Mouse (Mus musculus): ENCODE measurements around the gene Mrpl50.

Gene Mrpl50

GRCm38 (mm10) chr4:49520572-49521340 lies at the start of gene Mrpl50, which contains the start of gene Zfp189:
Gene Mrpl50, minus strand, starts transcription at chr4:49521093.
Gene Zfp189, plus strand, starts transcription at chr4:49521176.
- peak; percentile 69 to 83 for DNase-seq (ENCODE audit: low read depth in 1 of 2, low spot score in 2 of 2)

- peak in 1 of 2 experiments; percentile 13 for DNase-seq (ENCODE audit: low read depth in 1 of 2, low spot score in 2 of 2)
Observed at GRCm38 (mm10) chr4:49567613-49568012, 46.7 kb upstream of the Mrpl50 start.

DNA sequence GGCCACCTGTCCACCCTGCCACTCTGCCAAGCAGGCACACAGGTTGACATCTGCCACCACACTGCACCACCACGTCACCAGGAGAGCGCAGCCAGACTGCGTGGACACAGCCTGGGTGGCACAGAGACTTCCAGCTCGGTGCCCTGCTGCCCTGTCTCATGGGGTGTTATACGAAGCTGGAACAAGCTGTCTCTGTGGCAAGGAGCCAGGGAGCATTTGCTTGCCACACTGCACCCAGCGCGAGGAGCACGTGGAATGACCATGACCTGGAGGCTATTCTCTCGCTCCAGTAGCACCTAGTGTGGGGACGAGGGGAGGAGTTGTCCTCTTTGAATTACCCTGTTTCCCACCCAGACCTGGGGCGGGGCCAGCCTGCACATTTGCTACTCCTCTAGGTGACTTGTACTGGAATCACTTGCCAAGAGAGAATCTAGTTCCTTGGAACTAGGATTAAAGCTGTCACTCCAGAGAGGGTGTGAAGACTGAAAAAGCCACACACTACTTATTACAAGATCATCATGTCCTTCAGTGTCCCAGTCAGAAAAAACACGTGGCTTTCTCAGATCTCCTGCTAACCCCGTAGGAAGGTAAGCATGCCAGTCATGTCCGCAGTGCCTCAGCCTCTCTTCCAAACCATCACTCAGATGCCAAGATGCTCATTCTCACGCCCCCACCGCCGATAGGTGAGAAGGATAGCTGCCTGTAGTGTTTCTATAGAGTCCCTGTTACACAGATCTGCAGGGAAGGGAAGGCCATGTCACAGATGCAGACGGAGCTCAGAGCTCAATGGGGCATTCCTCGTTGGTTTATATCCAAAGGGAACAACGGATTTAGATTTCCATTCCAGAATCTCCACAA lies 39.3 kb upstream of the Mrpl50 start:
- DNase-seq (ENCODE audit: low read depth in 1 of 2, low spot score in 2 of 2) = no peak

GRCm38 (mm10) chr4:49558181-49558580 lies 37.3 kb upstream of the Mrpl50 start:
- DNase-seq (ENCODE audit: low read depth in 1 of 2, low spot score in 2 of 2) = no peak

GRCm38 (mm10) chr4:49557375-49557774 lies 36.5 kb upstream of the Mrpl50 start:
- DNase-seq (ENCODE audit: low read depth in 1 of 2, low spot score in 2 of 2) = no peak

DNA sequence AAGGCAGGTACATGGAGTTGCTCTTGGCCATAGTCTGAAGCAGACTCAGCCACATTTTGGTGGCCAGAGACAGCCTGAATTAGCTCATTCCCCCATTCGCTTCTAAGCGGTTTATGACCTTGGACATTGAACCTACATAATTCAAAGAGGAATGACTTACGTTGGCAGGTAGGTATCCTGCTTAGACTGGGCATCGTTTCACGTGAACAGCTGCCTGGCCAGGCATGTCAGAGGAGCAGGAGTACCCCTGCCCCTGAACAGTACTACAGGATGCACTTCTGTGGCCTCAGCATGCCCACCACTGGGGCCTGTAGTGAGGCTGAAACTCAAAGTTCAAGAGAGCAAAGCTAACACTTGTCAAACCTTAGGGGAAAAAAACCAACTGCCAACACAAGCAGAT lies 32.5 kb upstream of the Mrpl50 start:
- DNase-seq (ENCODE audit: low read depth in 1 of 2, low spot score in 2 of 2) = no peak

DNA sequence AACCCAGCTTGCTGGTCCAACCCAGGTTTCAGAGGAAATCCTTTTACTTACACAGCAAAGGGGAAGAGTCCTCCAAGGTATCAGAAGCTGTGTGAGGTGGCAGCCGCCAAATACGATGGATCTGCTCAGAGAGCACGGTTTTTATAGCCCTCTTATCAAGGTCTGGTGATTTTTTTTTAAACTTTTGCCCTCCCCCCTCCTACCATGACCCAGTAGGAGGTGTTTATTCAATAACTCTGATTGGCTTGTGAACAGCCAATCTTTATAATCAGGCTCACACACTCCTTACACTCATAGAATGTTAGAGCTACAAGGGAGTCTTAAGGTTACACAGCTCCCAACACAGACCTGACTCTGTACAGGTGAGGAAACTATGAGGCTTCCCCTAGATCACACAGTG lies 28.5 kb upstream of the Mrpl50 start, which contains the start of gene Aldob:
Gene Aldob, minus strand, starts transcription at position 164 of the 400 bp plus-strand sequence.
- no peak for DNase-seq (ENCODE audit: low read depth in 1 of 2, low spot score in 2 of 2)

DNA sequence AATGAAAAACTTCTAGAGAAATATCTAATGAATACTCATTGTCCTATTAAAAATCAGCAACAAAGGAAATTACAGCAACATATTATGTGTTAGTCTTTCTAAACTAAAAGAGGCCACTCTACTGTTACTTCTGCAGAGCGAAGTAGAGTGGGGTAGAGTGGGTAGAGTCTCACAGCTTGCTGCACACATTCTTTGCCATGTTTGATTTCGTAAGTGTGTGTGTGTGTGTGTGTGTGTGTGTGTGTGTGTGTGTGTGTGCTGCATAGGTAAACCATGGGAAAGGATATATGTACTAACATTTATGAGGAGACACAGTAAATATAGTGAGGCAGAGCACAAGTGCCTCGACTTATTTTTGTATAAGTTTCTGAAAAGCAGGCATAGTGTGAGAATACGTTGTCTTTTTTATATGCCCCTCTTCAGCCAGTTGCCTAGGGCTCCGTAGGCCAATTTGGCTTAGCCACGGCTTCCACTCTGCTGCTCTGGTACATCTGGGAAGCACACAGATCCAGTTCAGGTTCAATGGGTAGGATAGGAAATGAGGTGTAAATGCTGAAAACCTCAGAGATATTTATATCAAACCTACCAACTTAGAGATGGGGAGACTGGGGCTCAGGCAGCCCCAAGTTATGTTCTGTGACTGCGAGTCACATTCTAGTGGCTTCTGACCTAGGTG lies 26.8 kb upstream of the Mrpl50 start:
- DNase-seq (ENCODE audit: low read depth in 1 of 2, low spot score in 2 of 2) = no peak

DNA sequence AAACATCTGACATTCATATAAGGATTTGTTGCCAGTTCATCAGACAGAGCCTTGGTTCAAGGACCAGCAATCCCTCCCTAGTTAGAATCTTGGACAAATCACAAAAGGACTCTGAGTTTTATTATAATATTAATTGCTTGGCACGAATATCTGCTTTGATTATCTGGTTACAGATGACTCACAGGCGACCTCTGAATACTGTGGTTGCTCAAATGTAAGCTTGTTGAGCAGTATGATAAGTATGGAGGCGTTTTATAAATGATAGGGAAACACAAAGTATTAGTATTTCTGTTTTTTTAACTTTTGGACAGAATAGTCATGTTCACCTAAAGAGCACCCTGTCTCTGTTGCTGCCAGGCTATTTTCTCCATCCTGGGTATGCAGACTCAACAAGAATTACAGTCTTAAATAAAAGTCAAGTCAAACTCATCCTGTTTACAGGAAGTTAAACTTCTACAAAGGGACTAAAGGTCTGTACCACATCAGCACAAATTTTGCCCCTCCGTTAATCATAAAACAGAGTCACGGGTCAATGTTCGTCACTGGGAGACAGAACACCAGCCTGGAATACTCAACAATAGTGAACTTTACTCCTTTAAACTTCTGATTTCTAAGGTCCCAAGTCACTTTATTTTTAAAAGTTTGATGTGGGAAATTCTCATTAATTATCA lies 26.1 kb upstream of the Mrpl50 start:
- DNase-seq (ENCODE audit: low read depth in 1 of 2, low spot score in 2 of 2) = no peak

- no peak for DNase-seq (ENCODE audit: low read depth in 1 of 2, low spot score in 2 of 2)
Observed at GRCm38 (mm10) chr4:49546026-49546425, 25.1 kb upstream of the Mrpl50 start.

DNA sequence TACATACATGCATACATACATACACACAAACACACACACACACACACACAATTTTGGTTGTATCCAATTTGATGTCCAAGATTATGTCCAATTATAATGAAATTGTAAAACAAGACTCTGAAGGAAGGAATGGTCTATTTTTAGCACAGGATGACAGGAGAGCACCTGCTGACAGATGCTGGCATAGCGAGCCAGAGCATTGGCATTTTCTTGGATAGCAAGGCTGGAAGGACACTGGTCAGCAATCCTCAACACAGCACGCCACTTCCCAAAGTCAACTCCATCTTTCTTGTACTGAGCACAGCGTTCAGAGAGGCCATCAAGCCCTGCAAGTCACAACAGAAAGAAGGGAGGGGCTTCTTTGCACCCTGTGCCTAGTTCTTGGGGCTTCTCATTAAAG lies 20.1 kb upstream of the Mrpl50 start:
- DNase-seq (ENCODE audit: low read depth in 1 of 2, low spot score in 2 of 2) = no peak

GRCm38 (mm10) chr4:49539665-49540064 lies 18.8 kb upstream of the Mrpl50 start:
- DNase-seq (ENCODE audit: low read depth in 1 of 2, low spot score in 2 of 2) = no peak

GRCm38 (mm10) chr4:49536671-49537070 lies 15.8 kb upstream of the Mrpl50 start:
- no peak for DNase-seq (ENCODE audit: low read depth in 1 of 2, low spot score in 2 of 2)

GRCm38 (mm10) chr4:49535675-49536294 lies 14.9 kb upstream of the Mrpl50 start:
- DNase-seq (ENCODE audit: low read depth in 1 of 2, low spot score in 2 of 2) = no peak

DNA sequence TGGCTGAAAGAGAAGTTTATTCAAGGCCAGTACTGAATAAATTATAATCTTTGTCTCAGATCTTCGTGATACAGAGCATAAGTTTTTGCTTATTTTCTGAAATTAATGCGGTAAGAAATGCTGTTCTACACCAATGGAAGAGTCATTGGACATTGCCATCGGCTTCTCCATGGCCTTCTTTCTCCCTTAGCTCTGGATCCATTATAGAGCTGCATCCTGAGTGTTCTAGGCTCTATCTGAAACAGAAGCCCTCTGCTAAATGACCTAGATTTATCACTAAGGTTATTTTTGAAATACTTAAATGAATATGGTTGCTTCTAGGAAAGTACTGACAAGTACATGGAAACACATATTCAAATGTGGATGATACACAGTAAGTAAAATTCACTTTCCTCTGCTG lies 14.1 kb upstream of the Mrpl50 start:
- no peak for DNase-seq (ENCODE audit: low read depth in 1 of 2, low spot score in 2 of 2)

GRCm38 (mm10) chr4:49522576-49522975 lies 1.7 kb upstream of the Mrpl50 start:
- no peak for DNase-seq (ENCODE audit: low read depth in 1 of 2, low spot score in 2 of 2)

GRCm38 (mm10) chr4:49521346-49521745 lies 453 bp upstream of the Mrpl50 start:
- DNase-seq (ENCODE audit: low read depth in 1 of 2, low spot score in 2 of 2) = no peak

- no peak for DNase-seq (ENCODE audit: low read depth in 1 of 2, low spot score in 2 of 2)
Observed at GRCm38 (mm10) chr4:49519476-49519875, 1.4 kb downstream of the Mrpl50 start.

DNA sequence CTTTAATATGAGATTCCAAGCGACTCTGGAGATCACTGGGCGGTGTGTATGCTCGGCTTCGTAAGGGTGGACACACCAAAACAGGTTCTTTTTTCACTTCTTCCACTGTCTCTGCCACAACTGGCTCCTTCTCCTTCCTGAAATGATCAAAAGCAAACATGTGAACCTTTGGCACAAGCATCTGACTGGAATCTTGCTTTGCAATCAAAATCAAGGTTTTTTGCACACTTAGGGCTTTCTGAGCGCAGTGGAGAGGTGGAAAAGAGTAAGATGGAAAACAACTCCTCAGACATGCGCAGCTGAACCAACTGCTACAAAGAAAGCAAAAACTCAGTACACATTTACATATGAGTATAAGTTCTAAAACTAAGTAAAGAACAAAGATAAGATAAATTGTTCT lies 6.5 kb downstream of the Mrpl50 start:
- DNase-seq (ENCODE audit: low read depth in 1 of 2, low spot score in 2 of 2) = no peak

DNA sequence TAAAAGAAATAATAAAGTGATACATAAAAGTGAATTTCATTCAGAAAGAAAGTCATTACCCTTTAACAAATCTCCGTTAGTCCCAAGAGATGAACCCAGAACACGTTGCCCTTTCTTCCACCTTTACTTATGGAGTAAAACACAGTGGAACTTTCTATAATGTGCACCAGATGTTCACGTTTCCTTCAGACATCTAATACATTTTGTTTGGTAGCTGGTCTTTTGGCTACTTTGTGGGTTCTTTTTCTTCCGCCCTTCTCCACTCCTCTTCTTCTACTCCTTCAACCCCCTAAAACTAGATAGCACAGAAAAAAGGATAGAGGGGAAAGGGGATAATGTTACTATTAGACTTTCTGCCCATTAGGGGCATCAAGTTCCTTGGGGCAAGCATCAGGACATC lies 8.3 kb downstream of the Mrpl50 start:
- no peak for DNase-seq (ENCODE audit: low read depth in 1 of 2, low spot score in 2 of 2)

Data from monocyte, adult 2 months (primary cell).